Mouse (Mus musculus) c-Kit-positive CD71-positive TER-119-negative erythroid progenitor cells, embryonic 14.5 days (primary cell): ENCODE results near the gene Klf9.

ENCODE experiments used
- DNase-seq: peaks from one replicate; pipeline ENCODE4 v3.0.0-alpha.2; 2013; ENCODE audit warnings: low read depth

The Klf9 gene

DNA sequence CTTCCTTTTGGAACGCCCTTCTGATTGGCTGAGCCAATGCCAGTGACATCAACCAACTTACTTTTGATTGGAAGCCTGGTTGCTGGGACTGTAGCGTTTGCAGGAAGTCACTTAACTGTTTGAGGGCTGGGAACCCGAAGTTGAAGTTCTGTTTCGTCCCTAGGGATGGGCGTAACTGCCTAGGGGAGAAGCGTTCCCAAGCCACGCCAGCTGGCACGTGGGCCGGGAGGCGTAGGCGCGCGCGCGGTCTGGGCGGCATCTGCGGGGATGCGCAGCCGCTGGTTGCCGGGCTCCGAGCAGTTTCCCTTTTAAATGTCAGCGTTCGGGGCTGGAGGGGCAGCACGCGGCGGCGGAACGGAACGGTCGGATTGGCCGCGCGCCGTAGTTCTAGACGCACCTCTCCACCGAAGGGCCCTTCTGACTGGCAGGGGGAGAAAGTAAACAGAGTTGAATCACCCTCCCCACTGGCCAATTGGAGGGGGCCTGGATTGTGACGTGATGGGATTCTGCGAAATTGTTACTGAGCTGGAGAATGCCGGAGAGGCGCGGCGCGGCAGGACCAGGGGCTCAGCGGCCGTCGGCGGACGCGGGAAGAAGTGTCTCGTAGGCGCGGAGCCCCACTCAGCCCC is at the start of gene Klf9:
Klf9 (plus strand) TSS at position 538 of the 629 bp plus-strand sequence.
- DNase-seq: peak; percentile 94

DNA sequence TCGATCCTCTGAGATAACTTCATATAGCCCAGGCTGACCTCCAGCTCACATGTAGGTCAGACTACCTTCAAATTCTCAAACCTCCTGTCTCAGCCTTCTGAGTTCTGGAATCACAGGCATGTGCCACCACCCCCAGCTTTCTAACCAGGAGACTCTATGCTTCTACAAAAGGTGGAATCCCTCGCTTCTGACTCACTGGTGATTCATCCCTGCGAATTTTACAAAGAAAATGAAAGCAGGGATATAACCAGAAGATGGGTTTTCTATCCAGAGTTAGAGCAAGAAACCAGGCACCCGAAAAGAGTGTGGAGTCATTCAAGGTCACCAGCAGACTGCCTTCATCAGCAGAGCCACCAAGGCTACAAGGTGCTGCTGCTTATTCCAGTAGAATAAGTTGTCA is 49.4 kb upstream of the Klf9 start:
- no peak for DNase-seq

DNA sequence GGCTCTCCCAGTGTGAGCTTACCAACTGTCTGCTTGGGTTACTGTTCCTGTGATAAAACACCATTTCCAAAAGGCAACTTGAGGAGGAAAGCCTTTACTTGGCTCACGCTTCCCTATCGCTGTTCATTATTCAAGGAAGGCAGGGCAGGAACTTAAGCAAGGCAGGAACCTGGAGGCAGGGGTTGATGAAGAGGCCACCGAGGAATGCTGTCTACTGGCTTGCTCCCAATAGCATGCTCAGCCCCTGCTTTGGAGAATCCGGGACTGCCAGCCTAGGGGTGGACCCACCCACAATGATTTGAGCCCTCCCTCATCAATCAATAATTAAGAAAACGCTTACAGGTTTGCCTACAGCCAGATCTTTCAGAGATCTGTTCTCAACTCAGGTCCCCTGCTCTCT is 47.5 kb upstream of the Klf9 start:
- DNase-seq: no peak

DNA sequence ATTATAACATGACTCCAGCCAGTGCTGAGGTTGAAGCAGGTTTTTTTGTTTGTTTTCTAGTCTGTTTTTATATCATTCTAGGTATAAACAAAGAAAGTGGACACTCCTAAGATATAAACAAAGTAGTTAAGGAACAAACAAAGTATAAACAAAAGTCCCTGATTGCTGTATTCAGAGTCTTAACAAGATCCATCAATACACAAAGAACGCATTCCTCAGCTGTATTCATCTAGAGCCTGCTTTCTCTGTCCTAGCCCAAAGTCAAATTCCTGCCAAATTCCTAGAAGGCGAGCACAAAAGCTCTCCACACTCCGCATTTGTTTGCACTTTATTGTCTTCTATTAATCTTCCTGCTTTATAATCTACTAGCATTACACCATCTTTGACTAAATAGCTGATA is 46.1 kb upstream of the Klf9 start:
- DNase-seq: no peak

DNA sequence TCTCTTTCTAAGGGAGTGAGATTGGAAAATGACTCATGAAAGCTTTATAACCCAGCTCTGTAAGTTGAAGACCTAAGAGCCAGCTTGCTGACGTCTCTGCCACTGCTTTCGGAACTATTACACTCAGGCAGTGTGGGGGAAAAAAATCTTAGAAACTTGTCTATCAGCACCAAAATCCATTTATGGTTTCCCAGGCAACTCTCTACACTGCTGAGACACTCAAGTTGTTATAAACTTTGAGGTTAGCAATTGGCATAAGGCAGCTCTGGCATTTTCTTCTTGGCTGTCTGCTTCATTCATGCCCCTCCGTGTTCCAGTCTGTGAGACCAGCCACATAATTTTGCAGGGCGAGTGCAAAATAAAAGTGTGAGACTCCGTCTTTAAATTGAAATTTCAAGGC is 34.2 kb upstream of the Klf9 start:
- no peak for DNase-seq

DNA sequence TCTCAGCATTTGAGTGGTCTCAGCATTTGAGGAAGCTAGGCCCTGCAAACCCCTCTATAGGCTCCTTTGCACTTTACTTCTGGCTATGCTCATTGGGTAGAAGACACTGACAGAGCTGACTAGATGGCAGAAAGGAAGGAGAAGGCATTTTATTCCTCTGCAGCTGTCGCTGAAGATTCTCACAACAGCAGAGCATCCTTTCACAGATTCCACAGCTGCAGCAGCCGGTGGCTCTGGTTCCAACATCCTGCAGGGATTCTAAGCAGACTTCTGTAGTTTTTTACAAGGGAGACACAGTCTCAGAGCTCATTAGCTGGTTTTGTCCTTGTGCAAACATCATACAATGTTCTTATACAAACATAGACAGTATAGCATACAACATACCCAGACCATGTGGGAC is 33.7 kb upstream of the Klf9 start:
- DNase-seq: no peak

DNA sequence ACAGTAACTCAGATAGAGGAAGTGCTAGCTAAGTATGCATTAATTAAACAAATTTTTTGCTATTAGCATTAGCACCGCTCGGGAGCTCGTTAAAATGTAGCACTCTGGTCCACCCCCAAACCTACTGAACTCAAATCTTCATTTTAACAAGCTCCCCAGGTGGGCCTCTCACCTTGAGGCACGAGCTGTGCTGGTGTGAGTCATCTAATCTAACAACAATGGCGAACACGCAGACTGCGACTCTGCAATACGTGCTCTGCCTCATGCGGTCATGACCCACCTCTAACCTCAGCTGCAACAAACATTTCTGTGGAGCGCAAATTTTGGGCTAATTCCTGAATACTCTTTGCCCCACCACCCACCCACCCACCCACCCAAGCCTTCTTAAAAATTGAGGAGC is 19.2 kb upstream of the Klf9 start:
- no peak for DNase-seq

DNA sequence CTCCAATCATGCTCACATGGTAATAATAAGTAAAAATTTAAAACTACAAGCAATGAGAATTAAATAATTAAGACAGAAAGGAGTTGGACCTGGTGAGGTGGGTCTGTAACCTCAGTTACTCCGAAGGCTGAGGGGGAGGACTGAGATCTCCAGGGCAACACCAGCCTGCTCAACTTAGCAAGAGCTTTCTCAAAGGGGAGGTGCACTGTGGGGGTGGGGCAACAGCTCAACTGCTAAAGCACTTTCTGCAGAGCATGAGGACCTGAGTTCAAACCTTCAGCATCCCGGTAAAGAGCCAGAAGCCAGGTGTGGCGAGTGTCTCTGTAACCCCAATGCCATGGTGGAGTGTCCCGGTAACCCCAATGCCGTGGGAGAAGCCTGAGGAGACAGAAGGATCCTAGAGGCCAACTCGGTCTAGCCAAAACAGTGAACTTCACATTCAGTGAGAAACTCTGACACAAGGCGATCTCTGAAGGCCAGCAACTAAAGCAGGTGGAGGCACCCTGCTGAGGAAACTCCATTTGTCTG is 16.9 kb upstream of the Klf9 start:
- no peak for DNase-seq

DNA sequence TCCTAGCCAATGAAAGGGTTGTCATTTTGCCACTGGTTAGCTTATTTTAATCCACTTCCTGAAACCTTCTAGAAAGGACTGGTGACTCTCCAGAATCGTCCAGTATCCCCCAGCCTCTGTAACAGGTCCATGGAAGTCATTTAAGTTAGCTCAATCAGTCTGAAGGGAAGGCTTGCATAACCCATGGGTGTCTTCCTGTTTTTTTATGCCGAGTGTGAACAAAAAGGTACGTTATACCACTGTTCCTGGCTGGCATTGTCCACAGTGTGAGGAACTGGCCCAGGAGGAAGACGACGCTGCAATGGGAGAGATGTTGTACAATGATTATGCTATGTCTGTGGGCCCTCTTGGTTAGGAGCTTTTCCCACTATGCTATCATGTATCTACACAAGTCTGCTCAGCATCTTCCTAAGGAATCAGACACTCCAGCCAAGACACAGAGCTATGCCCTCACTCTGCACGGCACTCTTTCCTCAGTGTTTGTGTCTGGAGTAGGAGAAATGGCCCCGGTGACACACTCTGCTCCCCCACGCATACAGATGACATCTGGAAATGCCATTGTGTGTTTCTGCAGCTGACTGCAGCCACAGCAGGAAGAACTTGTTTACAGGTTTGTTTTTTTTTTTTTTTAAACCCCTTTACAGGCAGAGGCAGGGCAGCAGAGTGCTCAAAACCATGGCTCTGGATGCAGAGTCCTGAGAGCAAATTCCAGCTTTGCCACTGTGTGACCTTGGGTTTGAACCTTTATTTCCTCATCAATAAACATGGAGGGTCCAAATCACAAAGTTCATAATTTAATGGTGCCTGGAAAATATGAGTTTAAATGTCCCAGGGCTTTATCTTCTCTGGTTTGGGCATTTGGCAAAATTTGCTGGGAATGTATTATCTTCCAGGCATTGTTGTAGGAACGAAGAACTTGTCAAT is 15.5 kb upstream of the Klf9 start:
- DNase-seq: no peak

DNA sequence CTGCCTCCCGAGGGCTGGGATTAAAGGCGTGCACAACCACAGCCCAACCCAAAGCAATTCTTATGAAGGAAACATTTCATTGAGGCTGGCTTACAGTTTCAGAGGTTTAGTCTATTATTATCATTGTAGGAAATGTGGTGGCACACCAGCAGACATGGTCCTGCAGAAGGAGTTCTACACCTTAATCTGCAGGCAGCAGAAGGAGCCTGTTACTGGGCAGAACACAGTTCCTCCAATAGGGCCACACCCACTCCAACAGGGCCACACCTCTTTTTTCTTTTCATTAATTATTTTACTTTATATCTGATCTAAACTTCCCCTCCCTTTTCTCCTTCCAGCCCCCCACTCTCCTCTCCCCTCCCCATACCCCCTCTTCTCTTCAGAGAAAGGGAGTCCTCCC is 11.1 kb upstream of the Klf9 start:
- DNase-seq: no peak

DNA sequence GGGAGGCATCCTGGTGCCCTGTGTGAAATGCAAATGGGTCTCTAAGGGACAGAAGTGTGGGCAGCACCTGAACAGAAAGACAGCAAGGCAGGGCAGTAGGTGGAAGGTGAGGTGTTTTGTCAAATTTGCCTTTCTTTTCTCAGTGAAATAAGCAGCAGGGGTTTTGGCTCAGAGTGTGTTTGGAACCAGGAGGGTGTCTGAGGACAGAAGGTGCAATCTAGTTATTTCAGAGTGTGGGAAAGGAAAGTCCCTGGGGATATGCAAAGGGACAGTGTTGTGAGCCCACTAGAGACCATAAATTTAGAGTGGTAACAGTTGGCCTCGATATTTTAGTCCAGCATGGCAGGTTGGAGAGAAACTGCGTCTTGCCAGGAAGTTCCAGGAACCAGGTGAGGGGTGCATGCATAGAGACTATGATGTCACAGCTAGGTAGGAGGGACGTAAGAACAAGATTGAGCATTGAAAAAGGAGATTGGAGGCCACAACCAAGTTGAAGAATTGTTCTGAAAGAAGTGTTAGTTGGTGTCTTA is 8.9 kb upstream of the Klf9 start:
- DNase-seq: no peak

DNA sequence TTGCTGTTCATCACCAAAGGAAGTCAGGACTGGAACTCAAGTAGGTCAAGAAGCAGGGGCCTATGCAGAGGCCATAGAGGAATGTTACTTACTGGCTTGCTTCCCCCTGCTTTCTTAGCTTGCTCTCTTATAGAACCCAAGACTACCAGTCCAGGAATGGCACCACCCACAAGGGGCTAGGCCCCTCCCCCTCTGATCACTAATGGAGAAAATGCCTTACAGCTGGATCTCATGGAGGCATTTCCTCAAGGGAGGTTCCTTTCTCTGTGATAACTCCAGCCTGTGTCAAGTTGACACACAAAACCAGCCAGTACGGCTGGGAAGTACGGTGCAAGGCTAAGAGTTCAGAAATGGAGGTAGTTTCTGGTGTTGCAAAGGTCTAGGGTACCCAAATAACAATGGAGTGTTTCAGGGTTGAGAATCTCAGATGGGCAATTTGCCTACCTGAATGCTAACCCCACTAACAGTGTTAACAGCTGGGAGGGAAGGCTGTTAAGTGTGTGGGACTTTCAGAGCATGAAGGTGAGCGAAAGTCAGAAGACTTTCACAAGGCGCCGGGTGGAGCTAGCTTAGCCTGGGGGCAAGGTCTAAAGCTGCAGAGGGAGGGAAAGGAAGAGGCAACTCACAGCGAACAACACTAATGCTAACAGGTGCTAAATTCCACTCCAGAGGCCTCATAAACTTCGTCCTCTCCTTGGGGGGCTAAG is 8.2 kb upstream of the Klf9 start:
- no peak for DNase-seq

DNA sequence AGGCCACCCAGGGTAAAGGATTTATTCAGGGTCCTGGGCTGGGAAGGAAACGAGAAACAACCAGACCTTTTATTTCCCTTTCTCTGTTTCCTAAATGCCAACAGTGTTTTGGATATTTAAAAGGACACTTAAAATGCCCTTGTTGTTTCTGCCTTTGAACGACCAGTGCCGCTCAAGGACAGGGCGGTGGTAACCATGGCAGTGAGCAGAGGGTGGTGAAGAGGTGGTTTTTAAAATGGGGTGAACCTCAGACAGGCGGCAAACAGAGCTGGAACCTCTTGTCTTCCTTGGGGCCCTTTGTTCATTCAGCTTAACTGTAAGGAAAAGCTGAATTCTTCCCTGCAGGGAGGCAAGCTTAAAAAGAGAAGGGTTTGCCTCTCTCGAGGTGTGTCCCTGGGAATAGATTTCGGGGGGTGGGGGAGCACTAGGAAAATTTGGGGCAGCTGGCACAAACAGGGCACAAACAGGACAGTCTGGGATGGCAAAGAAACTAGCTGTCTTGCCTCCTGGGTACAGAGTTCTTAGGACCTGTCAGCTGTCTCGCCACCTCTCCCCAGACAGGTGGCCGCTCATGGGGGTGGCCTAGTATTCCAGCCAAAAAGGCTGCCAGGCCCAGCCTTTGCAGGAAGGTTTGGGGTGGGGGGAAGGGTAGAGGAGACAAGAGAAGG is 7.5 kb upstream of the Klf9 start:
- no peak for DNase-seq

DNA sequence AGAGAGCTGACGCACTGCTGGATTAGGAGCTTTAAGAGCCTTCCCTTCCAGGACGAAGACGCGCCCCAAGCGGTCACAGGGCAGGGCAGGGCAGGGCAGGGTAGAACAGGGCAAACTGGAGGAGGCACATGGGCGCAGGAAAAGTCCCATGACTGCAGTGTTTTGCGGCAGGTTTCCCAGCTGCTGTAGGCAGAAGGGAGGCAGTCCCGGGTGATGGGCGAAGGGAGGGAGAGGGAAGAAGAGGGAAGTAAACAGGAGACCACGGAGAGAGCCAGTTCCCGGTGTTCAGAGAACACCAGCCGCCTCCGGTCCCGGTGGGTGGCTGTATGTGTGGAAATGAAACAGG is 7.0 kb upstream of the Klf9 start:
- no peak for DNase-seq

DNA sequence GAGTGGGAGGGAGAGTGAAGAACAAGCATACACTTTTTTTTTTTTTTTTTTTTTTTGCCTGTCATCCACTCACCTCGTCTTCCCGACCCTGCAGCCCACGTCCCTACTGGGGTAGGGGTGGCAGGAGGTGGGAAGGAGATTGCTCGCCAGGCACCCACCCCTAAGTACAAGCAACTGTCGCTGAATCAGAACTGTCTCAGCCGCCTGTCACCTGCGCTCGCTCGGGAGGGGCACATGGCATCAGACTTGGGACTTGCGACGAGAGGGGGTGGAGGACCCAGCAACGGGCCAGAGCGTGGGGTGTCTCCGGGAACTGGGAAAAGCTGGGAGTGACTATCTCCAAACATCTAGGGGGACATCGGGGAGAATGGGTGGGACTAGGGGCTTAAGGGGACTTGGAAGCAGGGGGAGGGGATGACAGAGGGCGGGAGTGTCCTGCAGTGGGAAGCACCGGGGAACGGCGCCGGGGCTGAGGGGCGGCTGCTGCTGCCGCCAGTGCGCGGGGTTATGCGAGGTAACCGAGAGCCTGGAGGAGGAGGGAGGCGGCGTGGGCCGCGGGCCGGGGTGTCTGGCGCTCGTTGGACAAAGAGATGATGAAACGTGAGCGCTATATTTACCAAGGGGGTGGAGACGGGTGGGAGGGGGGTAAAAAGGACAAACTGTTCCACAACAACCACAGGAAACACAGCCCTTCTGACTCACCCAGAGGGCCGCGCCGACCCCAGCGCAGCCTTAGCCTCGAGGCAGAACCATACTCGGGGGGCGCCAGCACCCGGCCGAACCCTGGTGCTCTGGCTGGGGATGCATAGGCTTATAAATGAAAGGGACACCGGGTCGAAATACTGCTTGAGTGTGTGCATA is 6.4 kb upstream of the Klf9 start:
- DNase-seq: no peak

DNA sequence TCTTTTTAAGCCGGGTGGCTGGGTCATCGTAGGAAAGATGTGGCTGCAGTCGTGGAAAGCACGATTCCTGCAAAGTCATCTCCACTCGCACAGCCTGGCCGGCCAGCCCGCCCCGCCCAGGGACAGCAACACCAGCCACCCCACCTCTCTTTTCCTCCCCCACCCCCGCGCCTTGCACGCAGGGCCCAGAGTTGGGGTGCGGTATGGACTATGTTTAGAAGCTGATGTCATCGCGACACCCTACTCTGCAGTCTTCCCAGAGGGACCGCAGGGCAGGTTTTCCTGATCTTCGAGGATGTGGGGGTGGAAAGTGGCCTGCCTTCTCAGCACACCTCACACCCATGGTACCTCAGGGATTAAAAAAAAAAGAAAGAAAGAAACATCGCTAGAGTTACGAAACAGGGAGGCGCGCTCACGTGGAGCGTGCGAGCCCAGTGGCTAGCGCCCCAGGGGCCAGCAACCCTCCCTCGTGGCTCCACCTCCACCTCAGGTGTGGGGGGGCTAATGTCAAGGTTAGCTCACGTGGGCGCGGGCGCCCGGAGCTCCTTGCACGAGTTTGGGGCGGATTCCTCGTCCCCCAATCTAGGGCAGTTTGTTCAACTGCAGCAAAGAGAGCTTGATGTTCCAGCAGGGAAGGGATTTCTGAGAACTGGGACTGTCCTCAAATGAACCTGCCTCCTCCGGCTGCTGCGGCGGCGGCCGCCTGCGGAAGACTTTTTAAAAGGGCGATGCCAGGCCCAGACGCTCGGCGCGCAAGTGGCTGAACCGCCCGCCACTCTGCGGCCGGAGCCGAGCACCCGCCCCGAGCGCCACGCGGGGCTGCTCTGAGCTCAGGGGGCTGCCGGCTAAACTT is 5.5 kb upstream of the Klf9 start:
- DNase-seq: no peak

DNA sequence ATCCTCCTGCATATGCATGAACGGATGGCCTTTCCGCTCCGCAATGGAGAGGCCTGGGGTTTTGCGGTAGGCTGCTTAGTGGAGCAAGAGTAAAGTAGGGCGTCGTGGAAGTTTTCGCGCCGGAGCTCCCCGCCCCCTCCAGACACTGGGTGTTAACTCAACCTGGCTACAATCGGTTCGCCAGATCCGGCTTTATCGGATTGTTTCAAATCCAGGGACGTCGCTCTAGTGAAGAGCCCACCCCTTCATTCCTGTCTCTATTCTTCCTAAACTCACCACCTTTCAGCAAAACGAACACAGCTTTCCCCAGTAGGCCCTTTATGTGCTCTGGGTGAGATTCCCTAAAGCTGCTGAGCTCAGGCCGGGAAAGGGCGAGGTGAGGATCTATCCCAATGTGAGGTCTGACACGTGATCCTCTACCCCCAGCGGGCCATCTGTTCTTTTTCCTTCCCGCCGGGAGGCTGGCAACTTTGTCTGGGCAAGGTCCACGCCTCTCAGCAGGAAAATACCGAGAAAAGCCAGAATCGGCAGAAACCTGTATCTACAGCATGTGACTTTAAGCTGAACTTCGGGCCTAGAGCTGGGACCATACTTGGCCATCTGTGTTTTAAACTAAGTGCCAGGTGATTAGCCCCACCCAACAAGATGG is 4.7 kb upstream of the Klf9 start:
- DNase-seq: no peak

DNA sequence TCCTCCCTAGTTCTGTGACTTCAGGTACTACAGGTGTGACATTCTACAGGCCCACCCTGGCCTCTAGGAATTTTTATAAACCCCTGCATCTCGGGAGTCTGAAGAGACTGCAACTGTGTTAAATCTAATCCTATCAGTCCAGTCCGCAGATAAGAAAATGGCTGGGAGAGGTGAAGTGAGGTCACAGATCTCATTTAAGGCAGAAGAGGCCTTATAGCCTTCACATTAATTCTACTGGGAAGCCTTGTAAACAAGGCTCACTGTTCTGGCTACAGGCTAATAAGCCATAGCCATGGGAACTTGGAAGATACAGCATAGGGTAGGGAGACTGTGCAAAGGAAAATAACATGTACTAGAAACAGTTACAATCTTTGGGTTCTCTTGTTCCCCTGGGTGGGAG is 3.7 kb upstream of the Klf9 start:
- DNase-seq: no peak

DNA sequence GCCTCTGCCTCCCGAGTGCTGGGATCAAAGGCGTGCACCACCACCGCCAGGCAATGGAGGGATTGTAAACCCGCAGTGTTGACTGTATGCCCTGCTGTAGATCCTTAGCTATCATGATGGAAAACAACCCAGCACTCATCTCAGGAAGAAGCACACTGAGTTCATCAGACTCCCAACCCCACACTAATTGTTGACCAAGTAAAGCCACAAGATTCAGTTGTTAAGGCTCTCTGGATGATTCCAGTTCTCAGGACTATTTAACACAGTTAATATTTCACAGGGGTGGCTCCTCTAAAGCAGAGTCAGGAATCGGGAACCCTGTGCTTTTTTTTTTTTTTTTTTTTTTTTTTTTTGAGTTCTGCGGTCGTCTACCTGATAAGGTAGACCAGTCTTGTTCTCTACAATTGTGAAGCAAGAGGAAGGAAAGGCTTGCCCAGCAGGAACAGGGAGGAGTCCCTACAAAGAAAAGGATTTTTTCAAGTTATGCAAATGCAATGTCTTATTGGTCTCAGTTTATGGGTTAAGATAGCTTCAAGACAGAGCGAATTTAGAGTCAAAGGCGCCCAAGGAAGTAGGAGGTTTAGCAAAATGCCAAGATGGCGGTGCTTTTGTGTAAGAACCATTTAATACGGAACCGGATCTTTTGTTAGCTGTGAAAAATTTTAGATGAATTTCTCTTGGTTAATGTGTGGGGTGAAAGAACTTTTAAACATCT is 1.1 kb upstream of the Klf9 start:
- no peak for DNase-seq
